Comparison of ENCODE assay signal across 8 mouse cellular contexts in the genomic region with DNA sequence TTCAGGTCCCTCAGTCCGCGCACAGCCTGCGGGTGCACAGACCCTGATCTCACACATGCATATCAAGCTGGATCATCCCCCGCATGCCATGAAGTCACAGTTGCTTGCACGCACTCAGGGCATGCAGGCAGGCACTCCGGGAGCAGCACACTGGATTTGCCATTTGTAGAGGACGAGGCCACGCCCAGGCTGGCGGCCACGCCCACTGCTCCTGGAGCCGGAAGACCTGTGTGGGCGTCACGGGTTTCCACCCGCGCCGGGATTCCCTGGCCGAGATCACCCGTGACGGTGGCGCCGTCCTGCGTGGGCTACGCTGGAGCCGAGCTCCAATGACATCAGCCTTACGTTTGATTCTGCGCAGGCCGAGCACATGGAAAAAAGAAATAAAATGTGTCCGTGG. TPM values are rescaled to one million over a fixed set of nuclear protein-coding genes. Genes with fewer than 3 reads are reported as not detected.
A peak's percentile ranks its signal among the peaks of the same experiment; 100 is the strongest.
DNase-seq lines count a peak whose midpoint lies in the region; ATAC-seq and TF ChIP-seq lines count a peak whose summit lies in the region.

No protein-coding gene starts in this region.

- H3K4me3 ChIP-seq in erythroblast, embryonic 14.5 days (replicated peaks), result peak overlapping the region; percentile 47
- peak overlapping the region; percentile 42 for H3K4me3 ChIP-seq in heart, embryonic 13.5 days
- peak overlapping the region; percentile 9; the same call in 1 of the 2 replicates for H3K4me3 ChIP-seq in kidney, postnatal 0 days (replicated peaks; ENCODE audit: low read depth, low read length)
- H3K4me3 ChIP-seq in liver, embryonic 12.5 days, result peak overlapping the region; percentile 49
- H3K4me3 ChIP-seq in stomach, embryonic 14.5 days (ENCODE audit: low read depth, low read length), result peak overlapping the region; percentile 30

- H3K9me3 ChIP-seq in erythroblast, embryonic 14.5 days (ENCODE audit: control insufficient read depth, low read length), result no peaks in the 10 kb centered on the region
- H3K9me3 ChIP-seq in heart, embryonic 13.5 days, result no peaks in the 10 kb centered on the region
- no peaks in the 10 kb centered on the region for H3K9me3 ChIP-seq in kidney, postnatal 0 days (replicated peaks; ENCODE audit: low read length)
- H3K9me3 ChIP-seq in liver, embryonic 12.5 days (replicated peaks), result no peaks in the 10 kb centered on the region
- no peaks in the 10 kb centered on the region for H3K9me3 ChIP-seq in stomach, embryonic 14.5 days (ENCODE audit: control insufficient read depth, low read depth, low read length)

- peaks cover 24% of the 10 kb centered on the region for H3K4me1 ChIP-seq in erythroblast, embryonic 14.5 days (ENCODE audit: control insufficient read depth)
- H3K4me1 ChIP-seq in heart, embryonic 13.5 days, result peaks cover 90% of the 10 kb centered on the region
- H3K4me1 ChIP-seq in kidney, postnatal 0 days (replicated peaks; ENCODE audit: insufficient read depth, low read length), result peaks cover 57% of the 10 kb centered on the region
- H3K4me1 ChIP-seq in liver, embryonic 12.5 days, result peaks cover 61% of the 10 kb centered on the region
- H3K4me1 ChIP-seq in stomach, embryonic 14.5 days (ENCODE audit: control insufficient read depth, insufficient read depth, low read length), result peaks cover 61% of the 10 kb centered on the region

- WGBS in heart, embryonic 13.5 days, result 3% methylated on average over 28 of the region's 28 CpGs
- 1% methylated on average over 28 of the region's 28 CpGs for WGBS in kidney, postnatal 0 days
- 5% methylated on average over 28 of the region's 28 CpGs for WGBS in liver, embryonic 12.5 days (ENCODE audit: insufficient replicate concordance)
- 4% methylated on average over 28 of the region's 28 CpGs for WGBS in stomach, embryonic 14.5 days

- H3K36me3 ChIP-seq in erythroblast, embryonic 14.5 days (ENCODE audit: control insufficient read depth), result no peaks in the 10 kb centered on the region
- no peaks in the 10 kb centered on the region for H3K36me3 ChIP-seq in heart, embryonic 13.5 days
- no peaks in the 10 kb centered on the region for H3K36me3 ChIP-seq in kidney, postnatal 0 days (ENCODE audit: insufficient read depth, low read length)
- H3K36me3 ChIP-seq in liver, embryonic 12.5 days, result no peaks in the 10 kb centered on the region
- no peaks in the 10 kb centered on the region for H3K36me3 ChIP-seq in stomach, embryonic 14.5 days (ENCODE audit: control insufficient read depth, insufficient read depth, low read length)

- peak; percentile 80 for ATAC-seq in CD4-positive, CD25-positive, alpha-beta regulatory T cell, adult 4 months
- ATAC-seq in heart, embryonic 13.5 days (ENCODE audit: extremely low read depth, insufficient number of reproducible peaks, low FRiP score, low TSS enrichment), result no peak
- peak; percentile 69 for ATAC-seq in kidney, postnatal 0 days (replicated peaks; ENCODE audit: low FRiP score, low read depth)
- peak; percentile 24 for ATAC-seq in liver, embryonic 12.5 days
- ATAC-seq in stomach, embryonic 14.5 days (ENCODE audit: insufficient number of reproducible peaks, insufficient read depth, low FRiP score, low read depth), result peak; percentile 43

- no peak for TF ChIP-seq CTCF in brain, embryonic 14.5 days (IDR thresholded peaks at IDR 0.05; ENCODE audit: borderline replicate concordance, extremely low read depth, insufficient read depth, insufficient read length)
- no peak for TF ChIP-seq CTCF in kidney, postnatal 0 days (IDR thresholded peaks at IDR 0.05; ENCODE audit: low read depth)

- peak overlapping the region; percentile 72 for H3K4me2 ChIP-seq in heart, embryonic 13.5 days
- H3K4me2 ChIP-seq in kidney, postnatal 0 days (ENCODE audit: low read length), result peak overlapping the region; percentile 55
- H3K4me2 ChIP-seq in liver, embryonic 12.5 days, result peak overlapping the region; percentile 78
- H3K4me2 ChIP-seq in stomach, embryonic 14.5 days (replicated peaks; ENCODE audit: low read depth, low read length), result peak overlapping the region; percentile 78

- DNase-seq in brain, embryonic 14.5 days (ENCODE audit: low read depth), result peak; percentile 92
- peak; percentile 92 for DNase-seq in kidney, postnatal 0 days (ENCODE audit: low spot score)
- DNase-seq in naive thymus-derived CD4-positive, alpha-beta T cell, adult 2 months (ENCODE audit: low read depth), result peak; percentile 89

- no peak for TF ChIP-seq POLR2A in brain, embryonic 14.5 days (IDR thresholded peaks at IDR 0.05; ENCODE audit: borderline replicate concordance, extremely low read depth, insufficient read depth, insufficient read length, poor library complexity, severe bottlenecking)

- peaks cover 71% of the 10 kb centered on the region for H3K27me3 ChIP-seq in erythroblast, embryonic 14.5 days (ENCODE audit: control insufficient read depth)
- peaks cover 10% of the 10 kb centered on the region for H3K27me3 ChIP-seq in heart, embryonic 13.5 days (replicated peaks)
- H3K27me3 ChIP-seq in kidney, postnatal 0 days (ENCODE audit: insufficient read depth, low read length), result no peaks in the 10 kb centered on the region
- peaks cover 68% of the 10 kb centered on the region for H3K27me3 ChIP-seq in liver, embryonic 12.5 days (replicated peaks)
- H3K27me3 ChIP-seq in stomach, embryonic 14.5 days (ENCODE audit: control insufficient read depth, insufficient read depth, low read length), result no peaks in the 10 kb centered on the region

- peak overlapping the region; percentile 86 for H3K9ac ChIP-seq in heart, embryonic 13.5 days
- 0 out of 2 replicates have a peak overlapping the region, but pooled peaks have one; percentile 14 for H3K9ac ChIP-seq in kidney, postnatal 0 days (ENCODE audit: low read depth, low read length)
- peak overlapping the region; percentile 42 for H3K9ac ChIP-seq in liver, embryonic 12.5 days
- no peak overlapping the region; the same call in 1 of the 2 replicates for H3K9ac ChIP-seq in stomach, embryonic 14.5 days (replicated peaks; ENCODE audit: low read depth, low read length)

- H3K27ac ChIP-seq in heart, embryonic 13.5 days (replicated peaks), result peak overlapping the region; percentile 99
- H3K27ac ChIP-seq in kidney, postnatal 0 days, result peak overlapping the region; percentile 60
- H3K27ac ChIP-seq in liver, embryonic 12.5 days, result no peak overlapping the region
- peak overlapping the region; percentile 87 for H3K27ac ChIP-seq in stomach, embryonic 14.5 days (ENCODE audit: low read length)

RNA-seq across cellular contexts. Expression of gene Gadd45b, which starts 9.8 kb away (rescaled TPM):
- 10 to 100 TPM; 25.3 to 38.9 TPM for polyA plus RNA-seq in CD4-positive, CD25-positive, alpha-beta regulatory T cell, adult 4 months (2017; shearing (Covaris generic))
- 8.4 and 8.5 TPM in 2 replicates for polyA plus RNA-seq in brain, embryonic 14.5 days (2012; rRNA removed)
- polyA plus RNA-seq in erythroblast, embryonic 14.5 days (2012), result 0.15 and 0.16 TPM in 2 replicates
- polyA plus RNA-seq in heart, embryonic 13.5 days (2015; fragmentation: Nextera tagmentation; extraction: Ambion mirVana), result 29.2 and 33.9 TPM in 2 replicates
- 17.4 and 20.8 TPM in 2 replicates for polyA plus RNA-seq in kidney, postnatal 0 days (2015; fragmentation: Nextera tagmentation; extraction: Ambion mirVana)
- polyA plus RNA-seq in liver, embryonic 12.5 days (2016; fragmentation: Nextera tagmentation; extraction: Ambion mirVana), result 1.6 and 2.0 TPM in 2 replicates
- 16.1 and 20.7 TPM in 2 replicates for polyA plus RNA-seq in stomach, embryonic 14.5 days (2014; fragmentation: Nextera tagmentation; extraction: Ambion mirVana)

RNA-seq across cellular contexts. Expression of gene Lmnb2, which starts 21.6 kb away (rescaled TPM):
- polyA plus RNA-seq in CD4-positive, CD25-positive, alpha-beta regulatory T cell, adult 4 months (2017; shearing (Covaris generic)), result 1 to 10 TPM; 3.3 to 4.7 TPM
- 58.8 and 72.3 TPM in 2 replicates for polyA plus RNA-seq in brain, embryonic 14.5 days (2012; rRNA removed)
- polyA plus RNA-seq in erythroblast, embryonic 14.5 days (2012), result 1.1 and 1.3 TPM in 2 replicates
- 24.8 and 26.7 TPM in 2 replicates for polyA plus RNA-seq in heart, embryonic 13.5 days (2015; fragmentation: Nextera tagmentation; extraction: Ambion mirVana)
- polyA plus RNA-seq in kidney, postnatal 0 days (2015; fragmentation: Nextera tagmentation; extraction: Ambion mirVana), result 21.9 and 26.0 TPM in 2 replicates
- polyA plus RNA-seq in liver, embryonic 12.5 days (2016; fragmentation: Nextera tagmentation; extraction: Ambion mirVana), result 23.1 and 23.6 TPM in 2 replicates
- 12.1 and 14.6 TPM in 2 replicates for polyA plus RNA-seq in stomach, embryonic 14.5 days (2014; fragmentation: Nextera tagmentation; extraction: Ambion mirVana)

RNA-seq across cellular contexts. Expression of gene Timm13, which starts 38.9 kb away (rescaled TPM):
- 100 to 1,000 TPM; 212 to 257 TPM for polyA plus RNA-seq in CD4-positive, CD25-positive, alpha-beta regulatory T cell, adult 4 months (2017; shearing (Covaris generic))
- 174 and 253 TPM in 2 replicates for polyA plus RNA-seq in brain, embryonic 14.5 days (2012; rRNA removed)
- 29.2 and 32.1 TPM in 2 replicates for polyA plus RNA-seq in erythroblast, embryonic 14.5 days (2012)
- 285 and 314 TPM in 2 replicates for polyA plus RNA-seq in heart, embryonic 13.5 days (2015; fragmentation: Nextera tagmentation; extraction: Ambion mirVana)
- 434 and 437 TPM in 2 replicates for polyA plus RNA-seq in kidney, postnatal 0 days (2015; fragmentation: Nextera tagmentation; extraction: Ambion mirVana)
- 271 and 301 TPM in 2 replicates for polyA plus RNA-seq in liver, embryonic 12.5 days (2016; fragmentation: Nextera tagmentation; extraction: Ambion mirVana)
- 340 and 345 TPM in 2 replicates for polyA plus RNA-seq in stomach, embryonic 14.5 days (2014; fragmentation: Nextera tagmentation; extraction: Ambion mirVana)
